Mouse (Mus musculus) liver, adult 2 months (tissue): ENCODE results near the gene Cd69. TPM values are rescaled to one million over a fixed set of nuclear protein-coding genes. Genes with fewer than 3 reads are reported as not detected.

Experiments used
- DNase-seq: peaks from one replicate; pipeline ENCODE4 v3.0.0-alpha.2; 2011; ENCODE audit warnings: low read depth, low spot score; ENCODE audit errors: extremely low read depth
- H3K27ac ChIP-seq: fragments of 200-500 bp; replicated peaks from 2 replicates; pipeline ENCODE4 v1.5.1; 2012; ENCODE audit warnings: low read depth, mild to moderate bottlenecking, control low read depth, inconsistent platforms, low read length; ENCODE audit not compliant: insufficient read depth
- H3K27me3 ChIP-seq: fragments of 200-500 bp; 2 replicates; pipeline ENCODE4 v1.6.1; 2012; ENCODE audit warnings: mild to moderate bottlenecking, moderate library complexity, low read length, inconsistent platforms; ENCODE audit not compliant: control insufficient read depth, insufficient read depth
- H3K36me3 ChIP-seq: fragments of 200-500 bp; 2 replicates; pipeline ENCODE4 v1.6.1; 2012; ENCODE audit warnings: low read length, inconsistent platforms; ENCODE audit not compliant: control insufficient read depth, insufficient read depth
- H3K4me1 ChIP-seq: fragments of 200-500 bp; 2 replicates; pipeline ENCODE4 v1.6.1; 2011; ENCODE audit warnings: low read length; ENCODE audit not compliant: control insufficient read depth, insufficient read depth
- H3K4me3 ChIP-seq: fragments of 200-500 bp; 2 replicates; pipeline ENCODE4 v1.5.1; 2011; ENCODE audit warnings: low read depth, mild to moderate bottlenecking, control low read depth, low read length, moderate library complexity; ENCODE audit not compliant: insufficient read depth
- H3K79me2 ChIP-seq: fragments of 200-500 bp; 2 replicates; pipeline ENCODE4 v1.6.1; 2012; ENCODE audit warnings: inconsistent platforms, mild to moderate bottlenecking, low read length, moderate library complexity; ENCODE audit not compliant: control insufficient read depth, insufficient read depth
- H3K9ac ChIP-seq: fragments of 200-500 bp; 2 replicates; pipeline ENCODE4 v1.6.1; 2012; ENCODE audit warnings: low read depth, mild to moderate bottlenecking, control low read depth, inconsistent platforms, low read length
- CTCF ChIP-seq: fragments of 200-500 bp; IDR thresholded peaks from 2 replicates; pipeline ENCODE4 v1.5.1; 2011; ENCODE audit warnings: low read depth, low read length, control low read depth
- POLR2A ChIP-seq: fragments of 200-500 bp; IDR thresholded peaks from 2 replicates; pipeline ENCODE4 v1.6.1; 2011; ENCODE audit warnings: low read length, control low read depth; ENCODE audit not compliant: insufficient read depth; ENCODE audit errors: extremely low read depth
- WGBS: fragments of 180-500 bp; shearing (Covaris S2); methylation state at CpG from one replicate; pipeline ENCODE4 v1.1.7; 2018; 5-methylcytosine and 5-hydroxymethylcytosine counted together
- polyA plus RNA-seq: library from polyadenylated mRNA; depleted of rRNA; stranded (reverse); fragments of >200 nt; gene quantifications from 2 replicates; pipeline ENCODE4 v1.2.3, GENCODE M21; 2012
- total RNA-seq: library from RNA; depleted of rRNA; stranded (reverse); fragments of >200 nt; gene quantifications from 2 replicates; pipeline ENCODE4 v1.2.3, GENCODE M21; 2014

The Cd69 gene
- total and polyA plus RNA-seq, 2 experiments, result 0.15 to 0.74 TPM

- H3K79me2 ChIP-seq, result peaks cover 29% of the 10 kb centered on the region
- H3K27ac ChIP-seq, result peak overlapping the region; percentile 100
- peaks cover 12% of the 10 kb centered on the region for H3K36me3 ChIP-seq
- H3K4me3 ChIP-seq, result peak overlapping the region; percentile 69
- no peaks in the 10 kb centered on the region for H3K27me3 ChIP-seq
- TF ChIP-seq CTCF (no peak), POLR2A (no peak)
- peaks cover 34% of the 10 kb centered on the region for H3K4me1 ChIP-seq
- peak overlapping the region; percentile 97 for H3K9ac ChIP-seq
- DNase-seq, result peak; percentile 83
- WGBS, result 19% methylated on average over 2 of the region's 2 CpGs
Measured at GRCm38 (mm10) chr6:129236652-129237342, 38.4 kb downstream of the Cd69 start.

- Histone ChIP-seq H3K36me3 (peaks cover 15% of the 10 kb centered on the region), H3K4me1 (peaks cover 39% of the 10 kb centered on the region), H3K79me2 (peaks cover 29% of the 10 kb centered on the region), H3K27me3 (no peaks in the 10 kb centered on the region), H3K9ac (peak overlapping the region; percentile 72), H3K27ac (peak overlapping the region; percentile 100), H3K4me3 (peak overlapping the region; percentile 58)
- TF ChIP-seq CTCF (no peak), POLR2A (no peak)
- WGBS, result 4% methylated on average over 5 of the region's 5 CpGs
- peak; percentile 83 for DNase-seq
Measured at GRCm38 (mm10) chr6:129235855-129236461, 39.3 kb downstream of the Cd69 start.

- Histone ChIP-seq H3K36me3 (peaks cover 15% of the 10 kb centered on the region), H3K9ac (peak overlapping the region; percentile 72), H3K4me1 (peaks cover 45% of the 10 kb centered on the region), H3K27ac (peak overlapping the region; percentile 100), H3K27me3 (no peaks in the 10 kb centered on the region), H3K4me3 (peak overlapping the region; percentile 49), H3K79me2 (peaks cover 29% of the 10 kb centered on the region)
- no peak for TF ChIP-seq POLR2A
- no peak for TF ChIP-seq CTCF
- WGBS, result 71% methylated on average over 8 of the region's 8 CpGs
- DNase-seq, result no peak
Measured at GRCm38 (mm10) chr6:129234456-129235360, 40.5 kb downstream of the Cd69 start.

GRCm38 (mm10) chr6:129233955-129234369 lies 41.3 kb downstream of the Cd69 start:
- no peaks in the 10 kb centered on the region for H3K27me3 ChIP-seq
- H3K27ac ChIP-seq, result peak overlapping the region; percentile 100
- peak overlapping the region; percentile 49 for H3K4me3 ChIP-seq
- 73% methylated on average over 18 of the region's 18 CpGs for WGBS
- peaks cover 49% of the 10 kb centered on the region for H3K4me1 ChIP-seq
- DNase-seq, result no peak
- no peak for TF ChIP-seq CTCF
- TF ChIP-seq POLR2A, result no peak
- peaks cover 29% of the 10 kb centered on the region for H3K79me2 ChIP-seq
- H3K36me3 ChIP-seq, result peaks cover 20% of the 10 kb centered on the region
- H3K9ac ChIP-seq, result peak overlapping the region; percentile 72

GRCm38 (mm10) chr6:129233366-129233954 lies 41.8 kb downstream of the Cd69 start:
- no peak for DNase-seq
- TF ChIP-seq POLR2A (no peak), CTCF (no peak)
- H3K79me2 ChIP-seq, result peaks cover 29% of the 10 kb centered on the region
- peaks cover 53% of the 10 kb centered on the region for H3K4me1 ChIP-seq
- no peak overlapping the region for H3K4me3 ChIP-seq
- H3K27ac ChIP-seq, result peak overlapping the region; percentile 100
- H3K27me3 ChIP-seq, result no peaks in the 10 kb centered on the region
- peaks cover 22% of the 10 kb centered on the region for H3K36me3 ChIP-seq
- WGBS, result 62% methylated on average over 6 of the region's 6 CpGs
- H3K9ac ChIP-seq, result peak overlapping the region; percentile 72
